ENCODE assay signal across 44 mouse cellular contexts in genomic region chr4:86561061-86561460, GRCm38 (mm10). TPM values are rescaled to one million over a fixed set of nuclear protein-coding genes. Genes with fewer than 3 reads are reported as not detected.
"Had no signal": no experiment of that assay in that cellular context is flagged by ENCODE, and none has a peak within 500 bp of the region (broad histone marks: within the 10 kb centered on the region; RNA-seq: fewer than 3 reads in every experiment).

No protein-coding gene starts in this region.

- H3K4me3 ChIP-seq: left cerebral cortex, adult 2 months; limb, embryonic 10.5 days; limb, embryonic 12.5 days; limb, embryonic 13.5 days; limb, embryonic 15.5 days; liver, embryonic 12.5 days; liver, embryonic 13.5 days; liver, embryonic 15.5 days; lung, embryonic 15.5 days; megakaryocyte, embryonic 14.5 days; midbrain, embryonic 10.5 days; midbrain, embryonic 12.5 days; midbrain, embryonic 13.5 days; midbrain, embryonic 15.5 days; myocyte had no signal

- H3K36me3 ChIP-seq: limb, embryonic 10.5 days; limb, embryonic 12.5 days; limb, embryonic 13.5 days; limb, embryonic 15.5 days; liver, embryonic 12.5 days; liver, embryonic 13.5 days; liver, embryonic 15.5 days; lung, embryonic 15.5 days; midbrain, embryonic 10.5 days; midbrain, embryonic 12.5 days; midbrain, embryonic 13.5 days; midbrain, embryonic 15.5 days had no signal

- H3K27ac ChIP-seq: left cerebral cortex, adult 2 months; limb, embryonic 10.5 days; limb, embryonic 12.5 days; limb, embryonic 13.5 days; limb, embryonic 15.5 days; liver, embryonic 12.5 days; liver, embryonic 13.5 days; liver, embryonic 14.5 days; liver, embryonic 15.5 days; lung, embryonic 15.5 days; macrophage; midbrain, embryonic 10.5 days; midbrain, embryonic 12.5 days; midbrain, embryonic 13.5 days; midbrain, embryonic 15.5 days had no signal

- H3K27me3 ChIP-seq: limb, embryonic 12.5 days; limb, embryonic 13.5 days; limb, embryonic 15.5 days; liver, embryonic 13.5 days; liver, embryonic 15.5 days; lung, embryonic 15.5 days; midbrain, embryonic 12.5 days; midbrain, embryonic 13.5 days; midbrain, embryonic 15.5 days had no signal

- H3K4me1 ChIP-seq: limb, embryonic 15.5 days; lung, embryonic 15.5 days; midbrain, embryonic 10.5 days; midbrain, embryonic 12.5 days; midbrain, embryonic 13.5 days; midbrain, embryonic 15.5 days had no signal

- DNase-seq: left cerebral cortex, postnatal 4 days; liver; liver, embryonic 13.5 days; liver, postnatal 0 days; lung, adult 18-20 months; lung, adult 2 months; lung, embryonic 14.5 days; lung, postnatal 10 days; lung, postnatal 14 days; lung, postnatal 36 days; lung, postnatal 4 days; midbrain, embryonic 14.5 days had no signal

RNA-seq across cellular contexts. Expression of gene Saxo1, which starts 2.9 kb away (rescaled TPM):
- total RNA-seq: left cerebral cortex, adult 18-20 months; left cerebral cortex, adult 2 months; left cerebral cortex, adult 8-10 months; left cerebral cortex, postnatal 14 days; left cerebral cortex, postnatal 25 days; left cerebral cortex, postnatal 36 days; left cerebral cortex, postnatal 4 days; liver, adult 2 months; megakaryocyte progenitor cell, adult 5-6 weeks; megakaryocyte, adult 5-6 weeks; megakaryocyte-erythroid progenitor cell, adult 5-6 weeks; midbrain, postnatal 0 days; monocyte, adult 5-6 weeks had no signal
- polyA plus RNA-seq: limb, embryonic 10.5 days; liver, adult 2 months; liver, embryonic 11.5 days; liver, embryonic 12.5 days; liver, embryonic 13.5 days; liver, embryonic 14.5 days; liver, embryonic 15.5 days; liver, embryonic 16.5 days; liver, postnatal 0 days; lung, adult 2 months; lung, embryonic 14.5 days; lung, embryonic 15.5 days; lung, embryonic 16.5 days; macrophage; midbrain, embryonic 10.5 days; midbrain, embryonic 11.5 days; midbrain, embryonic 12.5 days; midbrain, embryonic 13.5 days; midbrain, embryonic 14.5 days; midbrain, embryonic 15.5 days; midbrain, embryonic 16.5 days; midbrain, postnatal 0 days; myocyte had no signal
